11 mouse cellular contexts compared by ENCODE assay signal in genomic region chr5:111931733-111932132, GRCm38 (mm10).
A peak's percentile ranks its signal among the peaks of the same experiment; 100 is the strongest.
DNase-seq lines count a peak whose midpoint lies in the region; ATAC-seq and TF ChIP-seq lines count a peak whose summit lies in the region.
"Had no signal": no experiment of that assay in that cellular context is flagged by ENCODE, and none has a peak within 500 bp of the region (broad histone marks: within the 10 kb centered on the region; RNA-seq: fewer than 3 reads in every experiment).

No protein-coding gene starts in this region.

- TF ChIP-seq POLR2A in thymus, adult 2 months (IDR thresholded peaks at IDR 0.05; ENCODE audit: control insufficient read depth, extremely low read depth, insufficient read depth, low read length, poor library complexity): no peak

- H3K4me2 ChIP-seq in hindbrain, postnatal 0 days (ENCODE audit: low read depth, low read length): no peak overlapping the region
- H3K4me2 ChIP-seq in hindbrain, embryonic 16.5 days (ENCODE audit: low read length): no peak overlapping the region
- no peak overlapping the region for H3K4me2 ChIP-seq in lung, postnatal 0 days (replicated peaks; ENCODE audit: low read depth, low read length)
- H3K4me2 ChIP-seq: hindbrain, embryonic 14.5 days; liver, embryonic 15.5 days had no signal

- no peaks in the 10 kb centered on the region for H3K27me3 ChIP-seq in hindbrain, postnatal 0 days (ENCODE audit: insufficient read depth, low read length)
- no peaks in the 10 kb centered on the region; the same call in 1 of the 2 replicates for H3K27me3 ChIP-seq in hindbrain, embryonic 16.5 days (replicated peaks; ENCODE audit: control insufficient read depth, insufficient read depth, low read length)
- H3K27me3 ChIP-seq in thymus, adult 2 months (ENCODE audit: control insufficient read depth, insufficient read depth, low read length): no peaks in the 10 kb centered on the region
- H3K27me3 ChIP-seq in lung, postnatal 0 days (replicated peaks; ENCODE audit: insufficient read depth, low read length): no peaks in the 10 kb centered on the region
- H3K27me3 ChIP-seq: liver, embryonic 15.5 days had no signal

- TF ChIP-seq EP300 in lung, postnatal 0 days (IDR thresholded peaks at IDR 0.05): no peak

- ATAC-seq in hindbrain, postnatal 0 days: no peak
- ATAC-seq in hindbrain, embryonic 16.5 days: no peak
- ATAC-seq in lung, postnatal 0 days: no peak
- ATAC-seq in granulocyte monocyte progenitor cell, adult 5-6 weeks (replicated peaks; ENCODE audit: poor library complexity, severe bottlenecking): no peak
- ATAC-seq: Patski had no signal

- TF ChIP-seq CTCF in hindbrain, postnatal 0 days (IDR thresholded peaks at IDR 0.05; ENCODE audit: low read depth): peak; percentile 47
- TF ChIP-seq CTCF in thymus, adult 2 months (IDR thresholded peaks at IDR 0.05; ENCODE audit: borderline replicate concordance, control insufficient read depth, extremely low read depth, insufficient read depth, low read length, poor library complexity): no peak
- TF ChIP-seq CTCF in lung, postnatal 0 days (IDR thresholded peaks at IDR 0.05): peak; percentile 61

- H3K27ac ChIP-seq in hindbrain, postnatal 0 days: no peak overlapping the region
- no peak overlapping the region for H3K27ac ChIP-seq in hindbrain, embryonic 16.5 days (ENCODE audit: low read depth, low read length)
- H3K27ac ChIP-seq in thymus, adult 2 months (ENCODE audit: control insufficient read depth, insufficient read depth, low read length): no peak overlapping the region
- H3K27ac ChIP-seq in lung, postnatal 0 days (ENCODE audit: low read length): no peak overlapping the region
- H3K27ac ChIP-seq: hindbrain, embryonic 14.5 days; liver, embryonic 15.5 days had no signal

- no peaks in the 10 kb centered on the region for H3K36me3 ChIP-seq in hindbrain, postnatal 0 days (ENCODE audit: insufficient read depth, low read length)
- H3K36me3 ChIP-seq in hindbrain, embryonic 16.5 days (ENCODE audit: control insufficient read depth, insufficient read depth, low read length): no peaks in the 10 kb centered on the region
- H3K36me3 ChIP-seq in thymus, adult 2 months (ENCODE audit: control insufficient read depth, insufficient read depth, low read length): no peaks in the 10 kb centered on the region
- H3K36me3 ChIP-seq in lung, postnatal 0 days (ENCODE audit: insufficient read depth, low read length): no peaks in the 10 kb centered on the region
- H3K36me3 ChIP-seq: liver, embryonic 15.5 days had no signal

- 76% methylated on average over 3 of the region's 3 CpGs for WGBS in hindbrain, postnatal 0 days
- 62% methylated on average over 3 of the region's 3 CpGs for WGBS in hindbrain, embryonic 16.5 days
- 59% methylated on average over 3 of the region's 3 CpGs for WGBS in thymus, adult 2 months
- 67% methylated on average over 3 of the region's 3 CpGs for WGBS in lung, postnatal 0 days

- no peak overlapping the region for H3K9ac ChIP-seq in hindbrain, postnatal 0 days (replicated peaks; ENCODE audit: low read length)
- H3K9ac ChIP-seq in hindbrain, embryonic 16.5 days (ENCODE audit: low read depth, low read length): no peak overlapping the region
- no peak overlapping the region for H3K9ac ChIP-seq in lung, postnatal 0 days (replicated peaks; ENCODE audit: low read depth)
- H3K9ac ChIP-seq: hindbrain, embryonic 14.5 days; liver, embryonic 15.5 days had no signal

- no peaks in the 10 kb centered on the region for H3K9me3 ChIP-seq in hindbrain, postnatal 0 days (ENCODE audit: low read length)
- no peaks in the 10 kb centered on the region for H3K9me3 ChIP-seq in hindbrain, embryonic 16.5 days (ENCODE audit: control insufficient read depth, low read length)
- no peaks in the 10 kb centered on the region for H3K9me3 ChIP-seq in lung, postnatal 0 days (ENCODE audit: low read length)
- H3K9me3 ChIP-seq: liver, embryonic 15.5 days had no signal

- H3K4me1 ChIP-seq in hindbrain, postnatal 0 days (ENCODE audit: insufficient read depth, low read length): no peaks in the 10 kb centered on the region
- no peaks in the 10 kb centered on the region for H3K4me1 ChIP-seq in hindbrain, embryonic 16.5 days (ENCODE audit: control insufficient read depth, insufficient read depth, low read depth, low read length)
- no peaks in the 10 kb centered on the region for H3K4me1 ChIP-seq in thymus, adult 2 months (replicated peaks; ENCODE audit: control insufficient read depth, insufficient read depth, low read length)
- H3K4me1 ChIP-seq in lung, postnatal 0 days (ENCODE audit: insufficient read depth, low read depth, low read length): no peaks in the 10 kb centered on the region
- H3K4me1 ChIP-seq: liver, embryonic 15.5 days had no signal

- H3K4me3 ChIP-seq in hindbrain, postnatal 0 days (ENCODE audit: low read length): no peak overlapping the region
- no peak overlapping the region for H3K4me3 ChIP-seq in hindbrain, embryonic 16.5 days (ENCODE audit: low read length)
- no peak overlapping the region for H3K4me3 ChIP-seq in thymus, adult 2 months (ENCODE audit: control insufficient read depth, insufficient read depth, low read length)
- no peak overlapping the region for H3K4me3 ChIP-seq in lung, postnatal 0 days (ENCODE audit: low read depth, low read length)
- H3K4me3 ChIP-seq: liver, embryonic 15.5 days had no signal

- no peak for DNase-seq in hindbrain, postnatal 0 days (ENCODE audit: low spot score)
- peak; percentile 24 for DNase-seq in thymus, adult 2 months
- no peak for DNase-seq in thymus, adult 18-20 months
- DNase-seq in lung, postnatal 0 days (ENCODE audit: low spot score): no peak
- no peak for DNase-seq in cerebellum, adult 8-10 months
- DNase-seq: gastrocnemius, postnatal 25 days had no signal
